Mouse (Mus musculus) stomach, postnatal 0 days (tissue): ENCODE results near the gene Zfp94. TPM values are rescaled to one million over a fixed set of nuclear protein-coding genes. Genes with fewer than 3 reads are reported as not detected.

Experiments
- ATAC-seq: fragments of 200-750 bp; cut with Nextera tagmentation; 2 replicates; pipeline ENCODE4 v1.8.0; 2017; ENCODE audit not compliant: low FRiP score, low TSS enrichment
- DNase-seq: peaks from one replicate; pipeline ENCODE4 v3.0.0-alpha.2; 2016; ENCODE audit warnings: low spot score
- H3K27ac ChIP-seq: fragments of 300-500 bp; sonication (generic); replicated peaks from 2 replicates; pipeline ENCODE4 v1.5.1; 2014; ENCODE audit warnings: mild to moderate bottlenecking, control low read depth
- H3K27me3 ChIP-seq: fragments of 300-500 bp; sonication (generic); 2 replicates; pipeline ENCODE4 v1.6.1; 2014; ENCODE audit warnings: low read length; ENCODE audit not compliant: control insufficient read depth, insufficient read depth
- H3K36me3 ChIP-seq: fragments of 300-500 bp; sonication (generic); 2 replicates; pipeline ENCODE4 v1.6.1; 2014; ENCODE audit warnings: low read length, mixed read lengths; ENCODE audit not compliant: control insufficient read depth, insufficient read depth
- H3K4me1 ChIP-seq: fragments of 300-500 bp; sonication (generic); replicated peaks from 2 replicates; pipeline ENCODE4 v1.6.1; 2014; ENCODE audit warnings: antibody characterized with exemption; ENCODE audit not compliant: control insufficient read depth, insufficient read depth
- H3K4me2 ChIP-seq: fragments of 300-500 bp; sonication (generic); replicated peaks from 2 replicates; pipeline ENCODE4 v1.6.1; 2014; ENCODE audit warnings: low read depth, mild to moderate bottlenecking, control low read depth, moderate library complexity
- H3K4me3 ChIP-seq: fragments of 300-500 bp; sonication (generic); 2 replicates; pipeline ENCODE4 v1.5.1; 2014; ENCODE audit warnings: low read depth, low read length, control low read depth
- H3K9ac ChIP-seq: fragments of 300-500 bp; sonication (generic); 2 replicates; pipeline ENCODE4 v1.6.1; 2014; ENCODE audit warnings: mild to moderate bottlenecking, low read length, control low read depth, mixed read lengths
- H3K9me3 ChIP-seq: fragments of 300-500 bp; sonication (generic); 2 replicates; pipeline ENCODE4 v1.6.1; 2016; ENCODE audit warnings: low read length; ENCODE audit not compliant: control insufficient read depth
- CTCF ChIP-seq: IDR thresholded peaks from 2 replicates; pipeline ENCODE4 v1.5.1; 2016; ENCODE audit warnings: antibody characterized with exemption, low read depth, mild to moderate bottlenecking, moderate library complexity
- EP300 ChIP-seq: optimal IDR thresholded peaks from 2 replicates; pipeline ENCODE3; 2016; ENCODE audit warnings: antibody characterized with exemption
- WGBS: fragments of 180-500 bp; shearing (Covaris S2); extraction: QIAGEN DNeasy Blood & Tissue Kit; methylation state at CpG from one replicate; pipeline ENCODE4 v1.1.7; 2014; 5-methylcytosine and 5-hydroxymethylcytosine counted together
- polyA plus RNA-seq: library from polyadenylated mRNA; unstranded; fragments of >200 nt; fragmentation: Nextera tagmentation; extraction: Ambion mirVana; gene quantifications from 2 replicates; pipeline ENCODE4 v1.2.1, GENCODE M21; 2015

Gene Zfp94
- polyA plus RNA-seq, 1 experiment from 2014 or later = 5.5 TPM

DNA sequence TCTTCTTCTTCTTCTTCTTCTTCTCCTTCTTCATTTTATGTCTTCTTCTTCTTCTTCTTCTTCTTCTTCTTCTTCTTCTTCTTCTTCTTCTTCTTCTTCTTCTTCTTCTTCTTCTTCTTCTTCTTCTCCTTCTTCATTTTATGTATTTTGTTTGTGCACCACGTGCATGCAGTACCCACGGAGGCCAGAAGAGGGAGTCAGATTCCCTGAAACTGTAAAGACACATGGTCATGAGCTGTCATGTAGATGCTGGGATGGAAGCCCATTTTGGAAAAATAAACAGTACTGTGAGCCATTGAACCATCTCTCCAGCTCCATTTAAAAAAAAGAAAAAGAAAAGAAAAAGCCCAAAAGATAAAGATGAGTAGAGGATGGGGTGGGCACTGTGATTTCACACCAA lies 21.8 kb upstream of the Zfp94 start:
- Histone ChIP-seq H3K4me3 (no peak overlapping the region), H3K4me2 (no peak overlapping the region), H3K4me1 (no peaks in the 10 kb centered on the region), H3K9me3 (no peaks in the 10 kb centered on the region), H3K9ac (no peak overlapping the region), H3K27me3 (no peaks in the 10 kb centered on the region), H3K27ac (no peak overlapping the region), H3K36me3 (no peaks in the 10 kb centered on the region)
- TF ChIP-seq EP300 (no peak), CTCF (peak; percentile 45)
- no peak for ATAC-seq
- no peak for DNase-seq
- 43% methylated on average over 2 of the region's 2 CpGs for WGBS

DNA sequence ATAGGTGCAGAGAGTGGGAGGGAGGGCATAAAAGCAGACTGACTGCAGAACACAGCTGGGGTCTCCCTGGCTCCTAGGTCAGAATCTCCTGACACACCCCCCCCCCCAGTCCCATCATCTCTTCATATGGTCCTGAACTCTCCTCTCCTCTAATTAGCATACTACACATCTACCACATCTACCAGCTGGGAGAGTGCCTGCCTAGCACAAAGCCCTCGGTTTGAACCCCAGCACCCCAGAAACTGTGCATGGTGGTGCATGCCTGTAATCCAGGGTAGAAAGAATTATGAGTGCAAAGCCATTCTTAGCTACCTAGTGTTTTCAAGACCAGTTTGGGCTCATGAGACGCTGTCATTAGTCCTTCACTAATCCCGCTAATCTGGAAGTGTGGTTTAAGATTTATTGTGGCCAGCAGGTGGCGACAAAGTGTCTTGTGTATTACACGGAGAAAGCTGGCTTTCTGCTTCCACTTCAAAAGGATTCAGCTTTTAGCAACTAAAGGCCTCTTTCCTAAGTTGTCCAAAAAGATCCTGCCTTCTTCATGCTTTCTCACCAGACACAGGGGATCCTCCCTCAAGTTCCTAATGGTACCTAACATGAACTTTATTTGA lies 19.3 kb upstream of the Zfp94 start:
- Histone ChIP-seq H3K4me1 (no peaks in the 10 kb centered on the region), H3K4me3 (no peak overlapping the region), H3K27me3 (no peaks in the 10 kb centered on the region), H3K4me2 (no peak overlapping the region), H3K9ac (no peak overlapping the region), H3K27ac (no peak overlapping the region), H3K36me3 (no peaks in the 10 kb centered on the region), H3K9me3 (no peaks in the 10 kb centered on the region)
- 8% methylated on average over 5 of the region's 5 CpGs for WGBS
- TF ChIP-seq CTCF = peak; percentile 84
- TF ChIP-seq EP300 = no peak
- no peak for ATAC-seq
- DNase-seq = peak; percentile 69

DNA sequence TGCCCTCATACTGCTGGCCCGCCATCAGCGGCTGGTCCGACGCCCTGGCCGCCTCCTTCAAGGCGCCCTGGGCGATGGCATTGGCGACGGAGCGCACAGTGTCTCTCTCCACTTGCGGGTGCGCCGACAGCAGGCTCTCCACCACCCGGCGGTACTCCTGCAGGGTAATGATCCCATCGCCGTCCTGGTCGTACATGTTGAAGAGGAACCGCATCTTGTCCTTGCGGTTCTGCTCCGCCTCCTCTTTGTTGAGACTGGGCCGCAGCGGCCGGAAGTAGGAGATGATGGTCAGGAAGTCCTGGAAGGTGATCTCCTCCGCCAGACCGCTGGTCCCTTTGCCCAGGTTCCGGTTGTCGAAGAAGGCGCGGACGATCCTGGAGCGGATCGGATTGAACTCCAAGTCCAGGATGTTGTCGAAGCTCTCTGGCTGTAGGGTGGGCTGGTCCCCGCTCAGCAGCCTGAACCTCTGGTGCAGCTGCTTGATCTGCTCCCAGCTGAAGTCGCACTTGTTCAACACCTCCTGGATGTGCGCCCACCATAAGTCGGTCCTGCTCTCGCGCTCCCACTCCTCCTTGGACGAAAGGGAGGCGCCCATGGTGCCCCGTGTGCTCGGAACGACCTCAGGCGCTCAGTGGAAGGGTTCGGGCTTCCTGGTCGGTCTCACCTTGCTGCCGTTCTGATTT lies 17.0 kb upstream of the Zfp94 start, which contains the start of gene Tescl:
TSS of gene Tescl (minus strand) at position 633 of the 683 bp plus-strand sequence.
- Histone ChIP-seq H3K27ac (no peak within 1 kb of the TSS), H3K4me2 (peak within 1 kb of the TSS; percentile 25; the same call in 1 of the 2 replicates), H3K9ac (no peak within 1 kb of the TSS), H3K36me3 (no peaks in the 10 kb centered on the region), H3K4me1 (no peaks in the 10 kb centered on the region), H3K27me3 (no peaks in the 10 kb centered on the region), H3K4me3 (no peak within 1 kb of the TSS), H3K9me3 (no peaks in the 10 kb centered on the region)
- TF ChIP-seq CTCF (no peak), EP300 (no peak)
- 37% methylated on average over 49 of the region's 49 CpGs for WGBS
- ATAC-seq (no peak), DNase-seq (no peak)

DNA sequence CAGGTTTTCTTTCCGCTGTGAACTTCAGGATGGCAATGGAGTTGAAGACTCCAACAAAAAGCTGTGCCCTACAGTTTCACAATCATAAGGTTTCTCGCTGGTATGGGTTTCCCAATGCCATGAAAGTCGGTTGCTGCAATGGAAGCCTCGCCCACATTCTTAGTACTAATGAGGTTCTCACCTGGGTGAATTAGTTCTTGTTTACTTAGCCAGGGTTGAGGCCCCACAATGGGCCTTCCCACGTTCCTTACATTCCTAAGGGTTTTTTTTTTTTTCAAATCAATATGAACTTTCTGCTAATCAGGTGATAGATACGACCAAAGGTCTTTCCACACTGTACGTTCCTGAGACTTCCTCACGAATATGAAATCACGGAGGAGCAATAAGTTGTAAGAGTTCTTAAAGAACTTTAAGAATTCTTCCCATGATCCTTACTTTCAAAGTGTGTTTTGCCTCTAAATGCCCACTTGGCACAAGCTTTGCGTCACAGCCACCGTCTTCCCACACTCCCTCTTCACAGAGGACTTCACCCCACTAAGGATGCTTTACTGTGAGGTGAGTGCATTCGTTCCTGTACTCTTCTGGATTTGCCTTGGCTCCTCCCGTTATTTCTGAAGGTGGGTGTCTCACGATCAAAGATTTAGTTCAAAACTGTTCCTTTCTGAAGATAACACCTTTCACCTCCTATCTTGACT lies 11.0 kb upstream of the Zfp94 start:
- no peak overlapping the region for H3K4me2 ChIP-seq
- no peaks in the 10 kb centered on the region for H3K4me1 ChIP-seq
- no peak overlapping the region for H3K27ac ChIP-seq
- DNase-seq (peak; percentile 34), ATAC-seq (peak; percentile 83)
- H3K9me3 ChIP-seq = 0 out of 2 replicates have a peak, but pooled peaks cover 2% of the 10 kb centered on the region
- H3K27me3 ChIP-seq = no peaks in the 10 kb centered on the region
- H3K9ac ChIP-seq = no peak overlapping the region
- no peak overlapping the region for H3K4me3 ChIP-seq
- no peaks in the 10 kb centered on the region for H3K36me3 ChIP-seq
- WGBS = 58% methylated on average over 14 of the region's 14 CpGs
- TF ChIP-seq CTCF = no peak
- TF ChIP-seq EP300 = no peak

DNA sequence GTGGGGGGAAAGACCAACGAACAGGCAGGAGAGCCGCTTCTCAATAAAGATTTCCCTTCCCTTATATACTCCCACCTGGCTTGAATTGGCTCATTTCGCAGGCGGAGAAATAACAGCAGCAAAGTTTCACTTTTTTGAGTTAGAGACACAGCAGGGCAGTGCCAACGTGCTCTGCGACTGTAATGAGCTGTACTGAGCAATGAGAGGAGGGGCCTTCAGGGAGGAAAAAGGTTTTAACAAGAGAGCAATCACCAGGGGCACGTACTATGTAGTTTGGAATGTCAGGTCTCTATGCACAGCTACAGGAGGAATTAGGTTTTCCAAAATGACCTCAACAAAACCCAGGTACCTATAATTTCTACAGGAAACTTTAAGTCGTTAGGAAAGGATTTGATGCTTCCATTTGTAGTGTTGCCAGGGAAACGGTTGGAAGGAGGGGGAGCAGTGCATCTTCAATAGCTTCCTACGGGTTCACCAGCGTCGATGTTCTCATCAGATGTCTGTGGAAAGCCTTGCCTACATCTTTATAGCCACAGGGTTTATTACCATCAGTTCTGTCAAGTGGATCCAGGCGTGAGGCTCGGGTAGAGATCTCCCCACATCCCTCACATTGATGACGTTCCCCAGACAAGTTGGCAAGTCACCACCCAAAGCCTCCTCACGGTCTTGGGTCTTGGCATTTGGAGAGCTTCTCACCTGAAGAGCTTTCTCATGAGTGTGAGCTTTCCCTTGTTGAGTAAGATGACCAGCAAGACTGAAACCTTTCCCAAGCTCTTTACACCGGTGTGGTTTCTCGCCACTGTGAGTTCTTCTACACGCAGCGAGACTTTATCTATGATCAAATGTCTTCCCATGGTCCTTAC lies 10.0 kb upstream of the Zfp94 start:
- Histone ChIP-seq H3K27ac (no peak overlapping the region), H3K4me2 (peak overlapping the region; percentile 41), H3K9me3 (0 out of 2 replicates have a peak, but pooled peaks cover 2% of the 10 kb centered on the region), H3K4me3 (peak overlapping the region; percentile 22), H3K4me1 (no peaks in the 10 kb centered on the region), H3K27me3 (no peaks in the 10 kb centered on the region), H3K36me3 (no peaks in the 10 kb centered on the region), H3K9ac (no peak overlapping the region)
- no peak for DNase-seq
- TF ChIP-seq CTCF = no peak
- no peak for ATAC-seq
- WGBS = 55% methylated on average over 20 of the region's 20 CpGs
